Mouse (Mus musculus) megakaryocyte-erythroid progenitor cell, adult 5-6 weeks (primary cell): ENCODE data around the gene Nfu1. TPM values are rescaled to one million over a fixed set of nuclear protein-coding genes. Genes with fewer than 3 reads are reported as not detected.

Experiments used
- ATAC-seq: replicated peaks from 2 replicates; pipeline ENCODE4 v1.8.0; 2016; ENCODE audit warnings: mild to moderate bottlenecking, inconsistent platforms; ENCODE audit not compliant: severe bottlenecking, poor library complexity, low FRiP score, low TSS enrichment
- total RNA-seq, 2 experiments: library from RNA; stranded (forward) in 1 of 2; stranded (reverse) in 1 of 2; fragments of 200-1000, 215-1000 nt in 1 of 2; fragments of >200 nt in 1 of 2; fragmentation: Nextera tagmentation in 1 of 2; gene quantifications; 2 replicates each; pipeline ENCODE4 v1.2.3; 2014 to 2017

The Nfu1 gene
- total RNA-seq, 2 experiments from 2014 or later = 68.1 to 72.6 TPM

DNA sequence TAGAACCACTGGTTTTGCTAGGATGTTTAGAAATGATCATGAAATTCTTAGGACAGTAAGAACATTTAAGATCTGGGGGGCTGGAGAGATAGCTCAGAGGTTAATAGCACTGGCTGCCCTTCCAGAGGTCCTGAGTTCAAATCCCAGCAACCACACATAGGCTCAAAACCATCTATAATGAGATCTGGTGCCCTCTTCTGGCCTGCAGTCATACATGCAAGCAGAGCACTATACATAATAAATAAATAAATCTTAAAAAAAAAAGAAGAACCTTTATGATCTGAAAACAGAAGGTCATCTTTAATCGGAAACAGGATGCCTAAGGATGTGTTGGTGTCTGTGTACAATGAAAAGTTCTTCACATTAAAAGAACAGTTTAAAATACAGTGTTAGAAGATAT is 50.7 kb downstream of the Nfu1 start:
- ATAC-seq = no peak

DNA sequence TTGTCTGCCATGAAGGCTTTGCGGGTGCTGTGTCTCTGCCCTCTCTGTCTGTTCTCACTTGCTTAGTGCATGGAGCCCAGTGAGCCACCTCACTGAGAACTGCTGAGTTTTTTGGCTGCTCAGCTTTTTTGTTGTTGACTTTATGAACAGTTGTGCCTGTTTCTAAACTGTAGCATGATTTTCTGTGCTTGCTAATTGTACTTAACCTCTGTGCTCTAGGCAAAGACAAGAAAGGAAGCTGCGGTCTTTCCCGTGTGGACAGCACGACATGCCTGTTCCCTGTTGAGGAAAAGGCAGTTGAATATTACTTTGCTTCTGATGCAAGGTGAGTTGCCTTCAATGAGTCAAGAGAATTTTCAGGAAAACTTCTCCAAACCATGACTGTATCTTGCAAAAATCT is 54.5 kb downstream of the Nfu1 start:
- ATAC-seq = no peak

DNA sequence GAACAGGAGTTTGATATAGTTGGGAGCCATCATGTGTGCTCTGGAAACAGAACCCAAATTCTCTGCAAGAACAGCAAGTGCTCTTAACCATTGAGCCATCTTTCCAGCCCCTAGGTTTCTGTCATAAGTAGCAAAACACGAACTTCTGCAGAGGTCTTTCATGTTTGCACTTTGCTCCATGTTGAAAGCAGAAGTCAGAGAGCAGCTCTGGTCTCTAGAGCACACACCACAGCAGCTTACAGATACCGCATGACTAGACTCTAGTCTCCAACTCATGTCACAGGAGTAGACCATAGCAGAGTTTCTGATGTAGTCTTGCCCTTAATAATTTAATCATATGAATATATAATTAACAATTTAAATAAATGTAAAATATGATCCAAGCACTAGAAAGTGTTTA is 59.2 kb downstream of the Nfu1 start:
- no peak for ATAC-seq

DNA sequence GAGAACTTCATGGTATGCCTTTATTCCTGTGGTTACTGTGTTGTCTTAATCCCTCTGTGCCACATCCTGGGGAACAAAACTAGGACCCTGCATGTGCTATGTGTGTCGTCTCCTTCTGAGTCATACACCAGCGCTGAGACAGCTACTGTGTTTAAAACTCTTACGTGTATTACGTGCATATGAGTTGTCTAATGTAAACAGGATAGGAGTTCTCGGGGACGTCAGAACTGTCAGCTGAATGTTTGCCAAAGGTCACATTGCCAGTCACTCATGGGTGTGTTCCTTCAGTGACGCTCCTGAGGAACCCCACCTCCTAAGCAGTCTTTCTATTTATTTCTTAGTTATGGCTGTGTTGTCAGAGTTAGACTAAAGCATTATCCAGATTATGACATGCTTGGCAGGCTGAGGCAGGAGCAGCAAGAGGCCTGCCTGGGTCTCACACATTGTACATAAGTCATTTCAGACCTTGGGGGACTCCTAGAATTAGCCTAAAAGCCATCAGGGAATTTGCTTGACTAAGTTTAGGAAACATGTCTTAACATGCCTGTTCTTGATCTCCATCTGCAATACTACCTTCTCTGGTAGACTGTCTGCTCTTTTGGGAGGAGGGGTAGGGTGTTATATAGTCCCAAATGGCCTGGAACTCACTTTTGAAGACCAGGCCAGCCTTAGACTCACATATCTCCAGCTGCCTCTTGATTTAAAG is 60.3 kb downstream of the Nfu1 start:
- no peak for ATAC-seq

DNA sequence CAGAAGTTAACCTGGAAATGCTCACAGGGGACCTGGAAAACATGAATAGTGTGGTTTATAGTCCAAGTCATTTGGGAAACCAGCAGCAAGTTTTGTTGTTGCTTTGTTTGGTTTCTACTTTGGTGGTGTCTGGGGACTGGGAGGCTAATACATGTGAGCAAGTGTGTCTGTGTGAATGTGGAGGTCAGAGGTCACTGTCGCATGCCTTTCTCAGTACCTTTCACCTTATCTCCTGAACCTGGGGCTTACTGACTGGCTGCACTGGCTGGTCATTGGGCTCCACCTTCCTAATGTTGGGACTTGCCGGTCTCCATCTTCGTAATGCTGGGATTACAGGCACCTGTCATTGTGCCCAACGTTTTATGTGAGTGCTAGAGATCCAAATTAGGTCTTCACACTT is 61.6 kb downstream of the Nfu1 start:
- ATAC-seq = no peak

DNA sequence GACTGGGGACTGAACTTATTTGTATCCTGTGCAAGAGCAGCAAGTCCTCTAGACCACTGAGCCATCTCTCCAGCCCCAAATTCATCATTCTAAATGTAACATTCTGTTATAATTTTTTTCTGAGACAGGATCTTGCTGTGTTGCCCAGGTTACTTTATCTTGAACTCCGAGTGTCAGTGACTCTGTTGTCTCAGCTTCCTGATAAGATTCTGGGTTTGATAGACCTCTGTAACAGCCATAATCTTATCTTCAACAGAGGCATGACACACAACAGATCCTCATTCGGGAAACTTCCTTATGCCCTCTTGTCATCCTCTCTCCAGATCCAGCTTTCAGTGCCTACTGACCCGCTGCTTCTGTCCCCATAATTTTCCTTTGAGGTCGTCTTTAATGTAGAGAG is 63.7 kb downstream of the Nfu1 start:
- no peak for ATAC-seq

DNA sequence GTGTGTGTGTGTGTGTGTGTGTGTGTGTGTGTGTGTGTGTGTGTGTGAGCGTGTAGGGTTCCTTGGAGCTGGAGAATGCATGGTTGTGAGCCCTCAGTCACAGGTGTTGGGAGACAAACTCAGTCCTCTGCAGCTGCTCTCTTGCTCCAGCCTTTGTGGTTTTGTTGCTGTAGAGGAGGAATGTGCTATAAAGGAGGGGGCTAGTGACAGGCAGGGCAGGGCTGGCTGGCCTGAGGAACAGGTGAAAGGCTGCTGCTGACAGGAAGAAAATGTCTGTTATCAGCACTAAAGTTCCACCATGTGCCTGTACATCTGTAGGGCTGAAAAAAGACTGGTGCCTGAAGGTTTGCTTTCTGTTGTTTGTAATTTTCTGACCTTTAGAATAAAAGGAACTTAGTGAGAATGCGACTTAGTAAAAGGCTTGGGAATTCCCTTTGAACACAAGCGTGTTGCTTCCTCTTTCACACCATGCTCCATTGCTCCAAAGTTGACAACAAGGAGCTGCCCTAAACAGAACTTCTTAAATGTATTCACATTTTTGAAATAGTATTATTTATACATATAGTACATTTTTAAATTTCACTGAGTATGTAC is 66.2 kb downstream of the Nfu1 start:
- peak; percentile 81 for ATAC-seq

Other genes starting within 250 kb of the Nfu1 start
- 8.7 and 10.9 TPM in 2 replicates for gene Anxa4, start 215.7 kb upstream of the Nfu1 start, total RNA-seq (2014; fragmentation: Nextera tagmentation)
- gene Anxa4, start 215.7 kb upstream of the Nfu1 start, total RNA-seq (2017) = 15.2 and 19.4 TPM in 2 replicates
- 23.7 and 33.3 TPM in 2 replicates for gene Aak1, start 159.7 kb upstream of the Nfu1 start, total RNA-seq (2014; fragmentation: Nextera tagmentation)
- 7.0 and 7.9 TPM in 2 replicates for gene Aak1, start 159.7 kb upstream of the Nfu1 start, total RNA-seq (2017)
- gene Gfpt1, start 33.6 kb downstream of the Nfu1 start, total RNA-seq (2014; fragmentation: Nextera tagmentation) = 32.0 and 46.2 TPM in 2 replicates
- 34.4 and 40.3 TPM in 2 replicates for gene Gfpt1, start 33.6 kb downstream of the Nfu1 start, total RNA-seq (2017)
- gene D6Ertd527e, start 95.5 kb downstream of the Nfu1 start, total RNA-seq (2014; fragmentation: Nextera tagmentation) = not detected in 2 replicates
- not detected in 2 replicates for gene D6Ertd527e, start 95.5 kb downstream of the Nfu1 start, total RNA-seq (2017)